Mouse (Mus musculus) skeletal muscle tissue, adult 2 months (tissue): ENCODE measurements around the gene Rnf166.

Experiments
- DNase-seq: peaks from one replicate; pipeline ENCODE4 v3.0.0-alpha.2; 2012; ENCODE audit warnings: low read depth, low spot score

Rnf166 gene

GRCm38 (mm10) chr8:122475580-122476320 is at the start of gene Rnf166, which contains the start of gene Ctu2:
Gene Rnf166 (minus strand): TSS chr8:122476064.
Gene Ctu2 (plus strand): TSS chr8:122476143.
- DNase-seq: peak; percentile 84

- DNase-seq: no peak
Observed at GRCm38 (mm10) chr8:122525004-122525403, 49.1 kb upstream of the Rnf166 start.

- DNase-seq: no peak
Observed at GRCm38 (mm10) chr8:122524506-122524905, 48.6 kb upstream of the Rnf166 start.

- DNase-seq: no peak
Observed at GRCm38 (mm10) chr8:122523652-122524360, 47.9 kb upstream of the Rnf166 start.

- peak; percentile 53 for DNase-seq
Observed at GRCm38 (mm10) chr8:122522796-122523651, 47.2 kb upstream of the Rnf166 start.

GRCm38 (mm10) chr8:122520611-122521010 is 44.7 kb upstream of the Rnf166 start:
- DNase-seq: no peak

GRCm38 (mm10) chr8:122517541-122518190 is 41.8 kb upstream of the Rnf166 start:
- peak; percentile 43 for DNase-seq

- no peak for DNase-seq
Observed at GRCm38 (mm10) chr8:122515699-122516098, 39.8 kb upstream of the Rnf166 start.

GRCm38 (mm10) chr8:122512392-122512791 is 36.5 kb upstream of the Rnf166 start:
- DNase-seq: no peak

GRCm38 (mm10) chr8:122511552-122511951 is 35.7 kb upstream of the Rnf166 start:
- DNase-seq: peak; percentile 70

- DNase-seq: peak; percentile 85
Observed at GRCm38 (mm10) chr8:122500856-122501255, 25.0 kb upstream of the Rnf166 start.

GRCm38 (mm10) chr8:122497912-122498311 is 22.0 kb upstream of the Rnf166 start:
- DNase-seq: no peak

- no peak for DNase-seq
Observed at GRCm38 (mm10) chr8:122497016-122497734, 21.3 kb upstream of the Rnf166 start.

GRCm38 (mm10) chr8:122488387-122488786 is 12.5 kb upstream of the Rnf166 start:
- DNase-seq: no peak

- no peak for DNase-seq
Observed at GRCm38 (mm10) chr8:122484831-122485230, 9.0 kb upstream of the Rnf166 start.

- DNase-seq: no peak
Observed at GRCm38 (mm10) chr8:122483877-122484276, 8.0 kb upstream of the Rnf166 start.

- DNase-seq: no peak
Observed at GRCm38 (mm10) chr8:122482448-122482847, 6.6 kb upstream of the Rnf166 start.

GRCm38 (mm10) chr8:122474951-122475560 is 808 bp downstream of the Rnf166 start:
- peak; percentile 39 for DNase-seq

GRCm38 (mm10) chr8:122473911-122474421 is 1.9 kb downstream of the Rnf166 start:
- DNase-seq: peak; percentile 30

GRCm38 (mm10) chr8:122470691-122471090 is 5.2 kb downstream of the Rnf166 start:
- DNase-seq: no peak
